Mouse (Mus musculus): ENCODE results near the gene Snap91.
A peak's percentile ranks its signal among the peaks of the same experiment; 100 is the strongest.

Snap91 gene

GRCm38 (mm10) chr9:86880113-86880972 lies at the start of gene Snap91:
Gene Snap91 (minus strand): TSS chr9:86880654.
- DNase-seq = peak; percentile 90

GRCm38 (mm10) chr9:86926519-86926918 lies 46.1 kb upstream of the Snap91 start:
- no peak for DNase-seq

DNA sequence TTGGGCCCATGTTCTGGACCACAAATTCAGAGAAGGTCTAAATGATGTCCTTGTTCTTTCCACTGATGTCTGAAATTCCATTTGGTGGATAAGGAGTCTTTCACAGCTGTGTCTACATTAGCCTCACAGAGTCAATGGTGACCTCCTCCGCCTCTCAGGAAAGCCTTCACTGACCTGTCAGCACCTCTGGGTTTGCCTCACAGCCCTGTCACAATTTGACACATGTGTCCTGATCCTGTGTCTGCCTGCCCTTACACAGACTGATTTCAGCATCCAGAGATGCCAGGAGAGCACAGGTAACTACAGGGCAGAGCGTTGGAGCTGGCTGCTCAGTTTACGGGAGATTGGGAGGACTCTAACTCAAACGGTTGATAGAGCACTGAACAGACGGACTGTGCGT lies 45.2 kb upstream of the Snap91 start:
- DNase-seq = peak; percentile 50

DNA sequence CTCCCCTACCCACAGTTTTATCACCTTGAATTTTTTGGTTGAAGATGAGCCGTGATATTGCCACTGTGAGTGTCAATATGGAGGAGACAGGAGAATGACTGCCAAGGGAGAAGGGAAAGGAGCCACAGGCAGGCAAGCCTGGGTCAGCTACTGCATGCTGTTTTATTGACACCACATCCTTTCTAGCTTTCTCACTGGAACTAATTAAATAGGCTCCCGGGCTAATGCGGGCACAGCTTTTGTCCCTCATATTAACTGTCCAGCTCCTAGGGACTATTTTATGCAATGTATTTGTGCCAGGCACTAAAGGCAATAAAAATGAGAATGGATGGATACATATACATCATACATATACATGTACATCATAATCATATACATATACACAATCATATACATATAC lies 42.0 kb upstream of the Snap91 start:
- no peak for DNase-seq

DNA sequence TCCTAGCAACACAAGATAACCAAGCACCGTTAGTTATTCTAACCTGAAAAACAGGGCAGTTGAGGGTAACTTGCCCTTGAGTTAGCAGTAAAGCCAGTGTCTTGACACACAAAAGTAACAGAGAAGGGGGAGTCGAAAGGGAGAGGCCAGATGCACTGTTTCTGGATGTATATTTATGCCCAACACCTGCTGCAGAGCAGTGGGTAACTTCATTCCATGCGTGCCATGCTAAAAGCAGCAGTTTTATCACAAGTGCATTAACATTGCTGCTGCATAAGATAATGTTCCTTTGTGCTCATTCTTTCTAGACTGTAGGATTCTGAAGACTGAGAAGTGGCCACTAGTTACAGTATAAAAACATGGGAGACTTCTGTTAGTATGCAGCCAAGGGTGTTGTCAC lies 36.1 kb upstream of the Snap91 start:
- no peak for DNase-seq

DNA sequence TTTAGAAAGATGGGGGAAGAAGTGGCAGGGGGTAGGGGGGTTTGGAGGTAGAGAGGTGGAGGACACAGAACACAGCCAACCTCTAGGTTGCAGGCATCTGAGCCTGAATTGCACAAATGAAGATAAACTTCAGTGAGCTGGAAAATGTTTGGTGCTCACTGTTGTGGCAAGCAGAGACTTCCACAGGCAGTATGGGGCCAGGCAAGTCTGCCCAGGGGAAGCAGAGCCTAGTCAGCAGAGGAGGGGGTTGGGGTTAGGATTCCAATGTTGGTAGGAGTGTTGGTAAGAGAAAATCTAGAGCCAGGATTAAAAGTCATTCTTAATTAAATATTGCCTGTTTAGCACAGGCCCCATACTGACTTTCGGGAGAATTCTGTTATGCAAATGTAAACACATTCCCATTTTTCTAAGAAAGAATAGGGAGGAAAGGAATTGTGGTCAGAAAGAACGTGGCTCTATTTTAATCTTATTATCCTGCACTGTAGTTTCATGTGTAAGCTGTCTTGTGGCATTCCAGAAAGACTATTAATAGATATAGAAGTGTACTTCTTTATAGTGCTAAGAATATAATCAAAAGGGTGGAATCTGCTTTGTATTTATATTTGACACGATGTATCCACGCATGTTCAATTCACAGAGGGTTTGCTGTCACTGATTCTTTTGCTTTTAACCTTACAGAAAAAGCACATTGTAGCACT lies 19.2 kb upstream of the Snap91 start:
- DNase-seq = no peak

- no peak for DNase-seq
Measured at GRCm38 (mm10) chr9:86879216-86880112, 990 bp downstream of the Snap91 start.

DNA sequence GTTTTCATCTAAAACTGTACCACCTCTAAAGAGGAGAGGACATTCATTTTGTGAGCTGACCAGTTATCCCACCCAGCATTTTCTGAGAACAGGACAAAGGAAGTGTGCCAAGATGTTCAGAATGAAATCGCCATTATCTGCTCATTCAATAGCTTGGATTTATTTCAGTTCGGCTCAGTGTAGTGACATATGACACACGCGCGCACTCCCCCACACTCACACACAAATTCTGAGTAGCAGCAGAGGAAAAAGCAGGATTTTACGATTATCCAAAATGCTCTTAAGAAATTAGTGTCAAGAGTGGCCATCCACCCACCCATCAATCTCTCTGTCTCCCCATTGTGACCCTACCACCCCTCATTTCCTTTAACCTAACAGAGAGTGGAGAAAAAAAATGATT lies 1.7 kb downstream of the Snap91 start:
- no peak for DNase-seq

DNA sequence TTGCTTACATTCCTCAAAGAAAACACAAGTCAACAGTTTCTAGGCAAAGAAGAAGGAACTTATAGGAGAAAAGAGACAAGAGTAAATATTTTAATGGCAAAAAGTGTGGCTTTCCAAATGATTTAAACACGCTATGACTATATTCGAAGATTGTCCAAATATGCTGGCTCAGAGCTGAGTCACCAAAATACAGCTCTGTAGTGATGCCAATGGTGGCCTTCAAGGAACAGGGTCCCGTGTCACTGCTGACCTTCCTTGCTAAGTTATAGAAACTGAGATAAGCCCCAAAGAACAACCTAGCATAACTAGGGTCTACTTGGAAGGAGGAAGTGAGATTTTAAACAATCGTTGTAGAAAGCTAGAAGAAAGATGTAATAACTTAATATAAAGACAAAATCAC lies 6.8 kb downstream of the Snap91 start:
- no peak for DNase-seq

- no peak for DNase-seq
Measured at GRCm38 (mm10) chr9:86869586-86870338, 10.7 kb downstream of the Snap91 start.

- DNase-seq = no peak
Measured at GRCm38 (mm10) chr9:86858101-86858500, 22.4 kb downstream of the Snap91 start.

GRCm38 (mm10) chr9:86857626-86858025 lies 22.8 kb downstream of the Snap91 start:
- no peak for DNase-seq

- peak; percentile 21 for DNase-seq
Measured at GRCm38 (mm10) chr9:86852861-86853260, 27.6 kb downstream of the Snap91 start.

- peak; percentile 79 for DNase-seq
Measured at GRCm38 (mm10) chr9:86851689-86852088, 28.8 kb downstream of the Snap91 start.

- DNase-seq = peak; percentile 35
Measured at GRCm38 (mm10) chr9:86850452-86851207, 29.8 kb downstream of the Snap91 start.

DNA sequence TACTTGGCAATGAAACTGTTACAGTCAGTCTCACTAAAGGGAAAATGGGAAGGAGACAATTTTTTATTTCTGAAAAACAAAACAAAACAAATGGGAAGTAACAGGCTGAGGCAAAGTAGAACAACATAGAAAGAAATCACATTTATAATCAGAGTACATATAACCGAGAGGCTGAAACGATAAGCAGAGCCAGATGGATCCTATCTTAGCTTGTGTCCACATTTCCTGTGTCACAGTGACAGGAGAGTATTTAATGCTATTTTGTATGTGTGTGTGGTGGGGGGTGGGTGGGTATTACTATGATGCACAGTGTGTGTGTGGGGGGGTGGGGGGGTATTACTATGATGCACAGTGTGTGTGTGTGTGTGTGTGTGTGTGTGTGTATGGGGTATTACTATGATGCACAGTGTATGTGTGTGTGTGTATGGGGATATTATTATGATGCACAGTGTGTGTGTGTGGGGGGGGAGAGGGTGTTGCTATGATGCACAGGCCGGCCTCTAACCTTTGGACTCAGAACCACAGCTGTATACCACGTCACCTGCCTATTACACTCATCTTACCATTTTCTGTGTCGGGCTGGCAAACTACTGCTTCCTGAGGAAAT lies 36.6 kb downstream of the Snap91 start:
- DNase-seq = peak; percentile 11

GRCm38 (mm10) chr9:86829792-86830191 lies 50.7 kb downstream of the Snap91 start:
- peak; percentile 81 for DNase-seq

DNA sequence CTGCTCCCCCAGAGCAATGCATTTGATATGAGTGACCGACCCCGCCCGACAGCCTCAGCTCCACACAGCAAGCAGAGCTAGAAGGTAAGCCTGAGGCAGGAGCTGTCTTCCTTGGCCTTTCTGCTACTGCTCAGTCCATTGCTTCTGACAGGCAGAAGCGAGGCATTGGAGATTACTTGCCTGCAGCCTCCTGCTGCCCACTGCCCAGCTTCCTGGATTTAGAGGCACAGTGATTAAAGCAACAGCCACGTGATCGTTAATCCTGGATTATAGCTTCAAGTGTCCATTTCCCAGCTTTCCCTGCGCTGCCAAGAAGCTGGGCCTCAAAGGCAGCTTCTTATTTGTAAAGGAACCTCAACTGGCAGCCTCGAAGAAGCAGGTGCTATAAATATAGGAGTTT lies 51.4 kb downstream of the Snap91 start:
- peak; percentile 66 for DNase-seq

DNA sequence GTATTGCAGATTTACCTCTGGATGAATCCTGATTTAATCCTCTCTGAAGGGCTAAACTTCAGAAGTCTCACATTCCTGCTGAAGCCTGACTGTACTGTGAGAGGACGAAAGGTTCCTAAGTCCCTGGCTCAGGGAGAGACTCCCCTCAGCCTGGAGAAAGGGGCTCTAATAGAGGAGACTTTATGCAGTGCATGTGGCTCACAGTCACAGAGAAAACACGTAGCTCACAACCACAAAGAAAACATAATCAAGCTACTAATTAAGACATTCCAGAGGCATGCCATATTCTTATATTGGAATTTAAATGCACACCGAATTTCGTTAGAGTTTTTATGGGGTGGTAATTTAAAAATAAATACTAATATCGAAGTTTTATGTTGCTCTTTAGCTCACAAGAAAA lies 61.1 kb downstream of the Snap91 start:
- DNase-seq = peak; percentile 13

DNA sequence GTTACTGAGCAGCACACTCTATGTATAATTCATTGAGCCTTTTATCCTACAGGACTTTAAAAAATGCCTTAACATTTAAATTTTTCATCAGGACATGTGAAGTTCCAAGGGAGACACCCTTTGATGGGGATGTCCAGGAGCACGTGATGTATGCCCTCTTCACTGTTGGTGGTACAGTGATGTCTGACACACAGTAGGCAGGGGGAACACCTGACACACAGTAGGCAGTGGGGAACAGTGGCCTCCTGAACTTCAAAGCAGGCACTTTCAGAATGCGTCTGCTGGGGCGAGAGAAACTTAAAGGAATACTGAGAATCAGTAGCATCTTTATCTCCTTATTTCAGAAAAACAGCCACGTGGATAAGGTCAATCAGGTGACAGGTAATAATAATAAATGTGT lies 62.8 kb downstream of the Snap91 start:
- peak; percentile 34 for DNase-seq

GRCm38 (mm10) chr9:86814340-86814739 lies 66.1 kb downstream of the Snap91 start:
- no peak for DNase-seq

Data from heart, adult 11 months (tissue).